Mouse (Mus musculus) thymus, postnatal 14 days (tissue): ENCODE data around the gene Thy1.

Experiments used
- DNase-seq: peaks from one replicate; pipeline ENCODE4 v3.0.0; 2021

Thy1 gene

GRCm38 (mm10) chr9:44042836-44043707 is at the start of gene Thy1:
Gene Thy1 (plus strand): TSS chr9:44043384.
- peak; percentile 91 for DNase-seq

DNA sequence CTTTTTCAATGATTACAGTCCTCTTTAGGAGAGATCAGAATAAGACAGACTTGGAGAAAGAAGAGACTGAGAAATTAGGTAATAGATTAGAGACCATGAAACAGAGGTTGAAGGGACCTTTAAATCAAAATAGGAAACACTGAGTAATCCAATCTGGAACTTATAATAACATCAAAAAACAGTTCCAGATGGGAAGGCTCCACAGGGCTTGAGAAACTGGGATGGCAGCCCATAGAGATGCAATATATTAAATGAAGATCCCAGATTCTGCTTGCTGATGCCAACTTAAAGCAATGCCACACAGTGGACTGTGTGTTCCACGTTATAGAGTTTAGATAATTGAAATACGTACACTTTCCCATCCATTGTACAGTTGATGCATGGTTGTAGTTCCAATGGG is 45.5 kb upstream of the Thy1 start:
- no peak for DNase-seq

DNA sequence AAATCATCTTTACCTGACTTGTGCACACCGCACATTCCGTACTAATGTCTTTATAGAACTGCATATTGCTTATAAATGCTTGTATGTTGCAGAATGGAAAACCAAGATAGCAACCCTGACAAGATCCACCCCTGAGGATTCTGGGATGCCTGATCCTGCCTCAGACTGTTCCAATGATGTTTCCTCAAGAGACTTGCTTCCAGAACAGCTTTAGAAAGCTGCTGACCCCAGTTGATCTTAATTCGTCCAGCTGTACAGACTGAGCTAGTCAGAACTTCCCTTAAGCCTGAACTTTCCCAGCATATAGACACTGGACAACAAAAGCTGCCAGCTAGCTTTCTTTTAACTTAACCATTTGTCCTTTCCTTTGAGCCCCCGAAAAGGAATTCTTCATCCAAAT is 44.3 kb upstream of the Thy1 start:
- no peak for DNase-seq

DNA sequence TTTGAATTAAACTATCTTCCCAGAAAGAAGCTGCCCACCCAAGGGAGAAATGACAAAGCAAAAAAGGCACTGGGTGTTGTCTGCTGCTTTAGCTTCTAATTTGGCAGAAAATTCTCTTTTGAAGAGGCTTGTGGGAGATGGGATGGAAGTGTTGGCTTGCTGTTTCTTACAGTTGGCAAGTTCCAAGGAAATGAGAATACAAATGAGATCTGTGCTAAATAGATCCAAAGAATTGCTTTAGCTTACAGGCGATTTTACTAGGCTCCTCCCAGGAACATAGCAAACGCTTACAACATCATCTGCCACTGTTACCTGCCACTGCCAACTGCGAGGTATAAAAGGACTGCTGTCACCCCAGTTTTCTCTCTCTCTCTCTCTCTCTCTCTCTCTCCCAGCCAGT is 38.8 kb upstream of the Thy1 start:
- DNase-seq: no peak

DNA sequence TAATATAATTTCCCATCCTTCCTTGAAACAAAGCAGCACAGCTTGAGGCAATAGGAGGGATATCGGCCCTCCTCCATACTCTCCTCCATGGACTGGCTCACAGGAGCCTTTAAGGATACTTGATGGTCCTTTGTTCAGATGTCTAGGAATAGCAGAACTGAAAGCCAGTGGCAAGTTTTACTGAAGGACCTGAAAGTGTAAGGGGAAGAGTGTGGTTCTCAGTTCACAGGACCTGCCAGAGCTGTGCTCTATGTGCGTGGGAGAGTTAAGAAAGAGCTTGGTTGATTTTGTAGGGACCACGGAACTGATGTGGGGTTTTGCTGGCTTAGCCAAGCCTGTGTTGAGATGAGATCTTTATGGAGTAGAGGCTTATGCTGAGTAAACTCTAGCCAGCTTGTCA is 37.9 kb upstream of the Thy1 start:
- DNase-seq: no peak

DNA sequence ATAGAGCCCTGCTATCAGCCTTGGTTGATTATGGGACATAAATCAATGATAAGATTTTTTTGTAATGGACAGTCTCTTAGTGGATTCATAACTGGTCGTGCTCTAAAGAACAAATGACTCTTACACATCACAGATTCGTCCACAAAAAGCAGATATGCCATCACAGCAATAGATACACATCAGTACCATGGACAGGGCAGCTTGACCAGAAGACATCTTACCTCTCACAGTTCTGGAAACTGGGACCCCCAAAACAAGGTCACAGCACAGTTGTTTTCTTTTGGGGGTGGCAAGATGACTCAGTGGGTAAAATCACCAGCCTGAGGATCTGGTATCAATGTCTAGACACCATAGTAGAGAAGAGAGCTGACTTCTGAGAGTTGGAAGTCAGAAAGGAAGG is 35.9 kb upstream of the Thy1 start:
- no peak for DNase-seq

GRCm38 (mm10) chr9:44007991-44008390 is 35.2 kb upstream of the Thy1 start:
- no peak for DNase-seq

GRCm38 (mm10) chr9:44010900-44011299 is 32.3 kb upstream of the Thy1 start:
- DNase-seq: peak; percentile 61

GRCm38 (mm10) chr9:44011668-44012067 is 31.5 kb upstream of the Thy1 start:
- DNase-seq: no peak

GRCm38 (mm10) chr9:44012164-44012563 is 31.0 kb upstream of the Thy1 start:
- DNase-seq: peak; percentile 88

- peak; percentile 74 for DNase-seq
Measured at GRCm38 (mm10) chr9:44012761-44013301, 30.4 kb upstream of the Thy1 start.

- peak; percentile 59 for DNase-seq
Measured at GRCm38 (mm10) chr9:44013781-44014180, 29.4 kb upstream of the Thy1 start.

DNA sequence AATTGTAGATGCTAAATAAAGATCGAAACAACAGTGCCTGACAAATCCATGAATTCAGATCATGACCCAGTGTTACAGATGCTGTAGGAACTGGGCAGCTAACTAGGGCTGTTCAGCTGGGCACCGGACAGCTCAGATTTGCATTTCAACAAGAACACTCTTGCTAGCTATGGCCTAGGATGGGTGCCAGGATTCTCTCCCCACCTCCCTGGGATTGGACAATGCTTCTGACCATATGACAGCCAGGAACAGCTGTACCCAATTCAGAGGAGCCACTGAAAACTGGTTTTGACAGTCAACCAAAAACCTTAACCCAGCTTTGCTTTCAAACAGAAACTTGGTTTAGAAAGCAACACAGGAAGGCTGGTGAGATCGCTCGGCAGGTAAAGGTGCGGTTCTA is 26.9 kb upstream of the Thy1 start:
- DNase-seq: no peak

GRCm38 (mm10) chr9:44017846-44018245 is 25.3 kb upstream of the Thy1 start:
- peak; percentile 56 for DNase-seq

- DNase-seq: peak; percentile 68
Measured at GRCm38 (mm10) chr9:44020001-44020400, 23.2 kb upstream of the Thy1 start.

GRCm38 (mm10) chr9:44022100-44022847 is 20.9 kb upstream of the Thy1 start:
- peak; percentile 86 for DNase-seq

GRCm38 (mm10) chr9:44024096-44024495 is 19.1 kb upstream of the Thy1 start:
- no peak for DNase-seq

GRCm38 (mm10) chr9:44029580-44030236 is 13.5 kb upstream of the Thy1 start:
- DNase-seq: peak; percentile 80

GRCm38 (mm10) chr9:44030646-44031045 is 12.5 kb upstream of the Thy1 start:
- DNase-seq: peak; percentile 51

- peak; percentile 69 for DNase-seq
Measured at GRCm38 (mm10) chr9:44031079-44031478, 12.1 kb upstream of the Thy1 start.

GRCm38 (mm10) chr9:44031946-44032345 is 11.2 kb upstream of the Thy1 start:
- DNase-seq: no peak

- peak; percentile 33 for DNase-seq
Measured at GRCm38 (mm10) chr9:44033317-44033716, 9.9 kb upstream of the Thy1 start.
